Mouse (Mus musculus) ES-E14 (cell line): ENCODE measurements around the gene Nup107. TPM values are rescaled to one million over a fixed set of nuclear protein-coding genes. Genes with fewer than 3 reads are reported as not detected.

Experiments used
- DNase-seq: peaks from one replicate; pipeline ENCODE4 v3.0.0-alpha.2; 2013; ENCODE audit warnings: low read depth, low spot score
- H3K27ac ChIP-seq: 2 replicates; pipeline ENCODE4 v1.5.1; 2012; ENCODE audit warnings: low read depth, mild to moderate bottlenecking, low read length, moderate library complexity, mixed read lengths; ENCODE audit not compliant: poor library complexity, insufficient read depth, severe bottlenecking
- H3K36me3 ChIP-seq: 2 replicates; pipeline ENCODE4 v1.6.1; 2012; ENCODE audit warnings: mild to moderate bottlenecking, low read length, moderate library complexity, mixed read lengths; ENCODE audit not compliant: control insufficient read depth, poor library complexity, insufficient read depth, severe bottlenecking
- H3K4me1 ChIP-seq, 2 experiments: fragments of 150-350 bp in 1 of 2; sonication (generic) in 1 of 2; 2 replicates each; pipeline ENCODE4 v1.6.1; 2012; ENCODE audit warnings: low read length in 2 of 2, mild to moderate bottlenecking in 1 of 2, mixed read lengths in 1 of 2; ENCODE audit not compliant: control insufficient read depth in 2 of 2, insufficient read depth in 2 of 2, poor library complexity in 1 of 2
- H3K4me3 ChIP-seq, 2 experiments: fragments of 150-350 bp in 1 of 2; sonication (generic) in 1 of 2; 2 replicates each; pipeline ENCODE4 v1.5.1; 2012; ENCODE audit warnings: low read length in 2 of 2, low read depth in 1 of 2, mild to moderate bottlenecking in 1 of 2, mixed read lengths in 1 of 2; ENCODE audit not compliant: insufficient read depth in 1 of 2, poor library complexity in 1 of 2, severe bottlenecking in 1 of 2
- H3K9ac ChIP-seq: 2 replicates; pipeline ENCODE4 v1.6.1; 2012; ENCODE audit warnings: low read depth, mild to moderate bottlenecking, low read length, mixed read lengths; ENCODE audit not compliant: poor library complexity, insufficient read depth, severe bottlenecking
- H3K9me3 ChIP-seq: fragments of 150-350 bp; sonication (generic); 2 replicates; pipeline ENCODE4 v1.6.1; 2012; ENCODE audit warnings: low read depth, mild to moderate bottlenecking, low read length; ENCODE audit not compliant: control insufficient read depth, insufficient read depth
- CHD2 ChIP-seq: IDR thresholded peaks from 2 replicates; pipeline ENCODE4 v1.6.1; 2014; ENCODE audit warnings: mild to moderate bottlenecking, low read depth, low read length, inconsistent platforms
- HCFC1 ChIP-seq: IDR thresholded peaks from 2 replicates; pipeline ENCODE4 v1.6.1; 2012; ENCODE audit warnings: low read length, inconsistent platforms, borderline replicate concordance; ENCODE audit not compliant: insufficient read depth
- MAFK ChIP-seq: IDR thresholded peaks from 2 replicates; pipeline ENCODE4 v1.6.1; 2014; ENCODE audit warnings: mild to moderate bottlenecking, low read depth, low read length, inconsistent platforms; ENCODE audit not compliant: insufficient read depth
- ZC3H11A ChIP-seq: IDR thresholded peaks from 2 replicates; pipeline ENCODE4 v1.6.1; 2012; ENCODE audit warnings: low read depth, mild to moderate bottlenecking, inconsistent platforms, low read length, borderline replicate concordance
- ZNF384 ChIP-seq: IDR thresholded peaks from 2 replicates; pipeline ENCODE4 v1.6.1; 2012; ENCODE audit warnings: low read depth, low read length, inconsistent platforms
- in situ Hi-C, 2 experiments: fragments of 600-800 bp; cut with MboI; formaldehyde crosslinking; loops; one replicate each; pipeline ENCODE4 v1.15.1; 2025; ENCODE audit warnings: low sequenced_read_pairs in 2 of 2, inconsistent platforms in 1 of 2; ENCODE audit not compliant: unreplicated experiment in 2 of 2
- total RNA-seq: library from RNA; depleted of rRNA; stranded (reverse); fragments of 300-350 nt; gene quantifications from 2 replicates; pipeline ENCODE4 v1.2.3, GENCODE M21; 2012

The Nup107 gene
- total RNA-seq, 1 experiment, result 80.8 TPM

- H3K9ac ChIP-seq, result no peak overlapping the region
- H3K4me3 ChIP-seq, result no peak overlapping the region
- in situ Hi-C loops, result no loop called here
- no peaks in the 10 kb centered on the region; the same call in 1 of the 2 replicates for H3K36me3 ChIP-seq
- no peak for TF ChIP-seq MAFK
- TF ChIP-seq ZC3H11A, result peak; percentile 59
- TF ChIP-seq HCFC1, result no peak
- no peak for TF ChIP-seq CHD2
- peaks cover 0 to 4% of the 10 kb centered on the region in 2 experiments; a peak in 1 of 4 replicates for H3K4me1 ChIP-seq
- no peaks in the 10 kb centered on the region for H3K9me3 ChIP-seq
- no peak overlapping the region for H3K27ac ChIP-seq
- DNase-seq, result no peak
These were observed 46.4 kb upstream of the Nup107 start for GRCm38 (mm10) chr10:117838924-117839323.

- Histone ChIP-seq H3K9ac (no peak overlapping the region), H3K4me1 (peaks cover 0 to 6% of the 10 kb centered on the region in 2 experiments; a peak in 1 of 4 replicates), H3K4me3 (no peak overlapping the region), H3K9me3 (no peaks in the 10 kb centered on the region), H3K36me3 (no peaks in the 10 kb centered on the region; the same call in 1 of the 2 replicates), H3K27ac (no peak overlapping the region)
- DNase-seq, result no peak
- TF ChIP-seq ZC3H11A (no peak), CHD2 (no peak)
- in situ Hi-C loops, result no loop called here
These were observed 43.8 kb upstream of the Nup107 start for GRCm38 (mm10) chr10:117836354-117836753.

DNA sequence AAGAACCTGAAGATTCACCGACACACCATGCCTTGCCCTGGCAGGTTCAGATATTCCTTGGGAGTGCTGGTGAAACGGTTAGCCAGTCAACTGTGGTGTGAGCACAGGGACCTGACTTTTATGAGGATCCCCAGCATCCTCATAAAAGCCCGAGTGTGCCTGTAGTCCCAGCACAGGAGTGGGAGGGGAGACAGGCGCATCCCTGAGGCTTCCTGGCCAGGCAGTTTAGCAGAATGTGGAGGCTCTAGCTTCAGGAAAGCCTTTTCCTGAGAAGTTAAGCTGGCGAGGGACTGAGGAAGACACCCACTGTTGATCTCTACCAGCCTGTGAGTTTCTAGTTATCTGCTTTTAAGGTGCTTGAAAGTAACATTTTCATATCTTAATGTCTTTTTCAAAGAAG is 42.9 kb upstream of the Nup107 start:
- Histone ChIP-seq H3K9me3 (no peaks in the 10 kb centered on the region), H3K36me3 (no peaks in the 10 kb centered on the region; the same call in 1 of the 2 replicates), H3K4me3 (no peak overlapping the region), H3K9ac (no peak overlapping the region), H3K4me1 (peaks cover 4 to 6% of the 10 kb centered on the region in 2 experiments; a peak in 2 of 4 replicates), H3K27ac (no peak overlapping the region)
- TF ChIP-seq HCFC1, result no peak
- no peak for TF ChIP-seq ZC3H11A
- TF ChIP-seq ZNF384, result no peak
- TF ChIP-seq CHD2, result no peak
- no peak for TF ChIP-seq MAFK
- DNase-seq, result no peak
- in situ Hi-C loops, result no loop called here

DNA sequence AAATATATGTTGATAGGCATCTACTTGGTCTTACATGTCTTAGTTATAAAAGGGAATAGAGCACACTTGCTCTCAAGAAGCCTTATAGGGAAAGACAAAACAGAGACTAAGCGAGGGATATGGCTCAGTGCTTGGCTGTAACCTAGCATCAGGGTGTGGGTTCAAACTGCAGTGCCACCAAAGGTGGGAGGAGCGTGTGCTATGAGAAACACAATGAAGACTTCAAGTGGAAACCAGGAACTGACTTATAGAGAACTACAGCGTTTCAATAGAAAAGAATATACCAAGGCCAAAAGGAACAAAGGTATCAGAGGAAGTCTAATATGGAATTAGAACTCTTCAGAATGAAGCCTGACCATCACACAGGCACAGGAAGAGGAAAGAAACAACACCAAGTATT is 38.3 kb upstream of the Nup107 start:
- no peak overlapping the region for H3K27ac ChIP-seq

More for the DNA sequence above, 38.3 kb upstream of the Nup107 start:
- Histone ChIP-seq H3K36me3 (no peaks in the 10 kb centered on the region; the same call in 1 of the 2 replicates), H3K9ac (no peak overlapping the region), H3K9me3 (no peaks in the 10 kb centered on the region), H3K4me3 (no peak overlapping the region), H3K4me1 (peaks cover 9 to 14% of the 10 kb centered on the region in 2 experiments; a peak in 3 of 4 replicates)
- no peak for DNase-seq
- in situ Hi-C loops, result no loop called here
- no peak for TF ChIP-seq CHD2
- TF ChIP-seq MAFK, result no peak
- no peak for TF ChIP-seq ZNF384
- no peak for TF ChIP-seq ZC3H11A
- no peak for TF ChIP-seq HCFC1
